Mouse (Mus musculus) liver, postnatal 0 days (tissue): ENCODE data around the gene Stoml2. TPM values are rescaled to one million over a fixed set of nuclear protein-coding genes. Genes with fewer than 3 reads are reported as not detected.
A peak's percentile ranks its signal among the peaks of the same experiment; 100 is the strongest.

Experiments
- ATAC-seq: fragments of 200-750 bp; cut with Nextera tagmentation; 2 replicates; pipeline ENCODE4 v1.8.0; 2017; ENCODE audit warnings: mild to moderate bottlenecking, moderate library complexity
- DNase-seq: peaks from one replicate; pipeline ENCODE4 v3.0.0-alpha.2; 2016
- H3K27ac ChIP-seq: fragments of 300-500 bp; sonication (generic); 2 replicates; pipeline ENCODE4 v1.5.1; 2014; ENCODE audit warnings: antibody characterized with exemption, moderate library complexity, mild to moderate bottlenecking, low read depth
- H3K27me3 ChIP-seq: fragments of 300-500 bp; sonication (generic); 2 replicates; pipeline ENCODE4 v1.6.1; 2014; ENCODE audit warnings: low read length, control low read depth, mixed read lengths; ENCODE audit not compliant: insufficient read depth
- H3K36me3 ChIP-seq: fragments of 300-500 bp; sonication (generic); replicated peaks from 2 replicates; pipeline ENCODE4 v1.6.1; 2014; ENCODE audit warnings: mild to moderate bottlenecking, control low read depth, low read length, moderate library complexity, mixed read lengths; ENCODE audit not compliant: insufficient read depth
- H3K4me1 ChIP-seq: fragments of 300-500 bp; sonication (generic); 2 replicates; pipeline ENCODE4 v1.6.1; 2014; ENCODE audit warnings: antibody characterized with exemption, mild to moderate bottlenecking, control low read depth; ENCODE audit not compliant: insufficient read depth
- H3K4me2 ChIP-seq: fragments of 300-500 bp; sonication (generic); 2 replicates; pipeline ENCODE4 v1.6.1; 2014; ENCODE audit warnings: low read depth, mild to moderate bottlenecking, low read length, moderate library complexity, mixed read lengths
- H3K4me3 ChIP-seq: fragments of 300-500 bp; sonication (generic); 2 replicates; pipeline ENCODE4 v1.5.1; 2014; ENCODE audit warnings: low read depth, low read length
- H3K9ac ChIP-seq: fragments of 300-500 bp; sonication (generic); replicated peaks from 2 replicates; pipeline ENCODE4 v1.6.1; 2014; ENCODE audit warnings: mild to moderate bottlenecking, moderate library complexity
- H3K9me3 ChIP-seq: fragments of 300-500 bp; sonication (generic); 2 replicates; pipeline ENCODE4 v1.6.1; 2016; ENCODE audit warnings: mild to moderate bottlenecking, control low read depth, low read length, mixed read lengths
- CTCF ChIP-seq: sonication (generic); IDR thresholded peaks from 2 replicates; pipeline ENCODE4 v1.5.1; 2016; ENCODE audit warnings: antibody characterized with exemption, low read depth
- EP300 ChIP-seq: IDR thresholded peaks from 2 replicates; pipeline ENCODE4 v1.6.1; 2016; ENCODE audit warnings: antibody characterized with exemption, low read depth, mild to moderate bottlenecking
- WGBS: fragments of 180-500 bp; shearing (Covaris S2); extraction: QIAGEN DNeasy Blood & Tissue Kit; methylation state at CpG from one replicate; pipeline ENCODE4 v1.1.7; 2014; ENCODE audit not compliant: insufficient replicate concordance; 5-methylcytosine and 5-hydroxymethylcytosine counted together
- polyA plus RNA-seq: library from polyadenylated mRNA; unstranded; fragments of >200 nt; fragmentation: Nextera tagmentation; extraction: Ambion mirVana; gene quantifications from 2 replicates; pipeline ENCODE4 v1.2.1, GENCODE M21; 2015

The Stoml2 gene
- polyA plus RNA-seq, 1 experiment from 2014 or later: 114 TPM

GRCm38 (mm10) chr4:43045659-43046302, 14.3 kb upstream of the Stoml2 start, which contains the start of gene Fam214b:
Gene Fam214b, minus strand, starts transcription at chr4:43046220.
- peak within 1 kb of the TSS; percentile 86 for H3K27ac ChIP-seq
- H3K9me3 ChIP-seq: no peaks in the 10 kb centered on the region
- H3K9ac ChIP-seq: peak within 1 kb of the TSS; percentile 60
- TF ChIP-seq EP300: peak; percentile 49
- TF ChIP-seq CTCF: no peak
- H3K4me1 ChIP-seq: peaks cover 30% of the 10 kb centered on the region
- H3K4me2 ChIP-seq: peak within 1 kb of the TSS; percentile 84
- WGBS: under 1% methylated on average over 33 of the region's 33 CpGs
- no peaks in the 10 kb centered on the region for H3K27me3 ChIP-seq
- DNase-seq (peak; percentile 97), ATAC-seq (peak; percentile 90)
- peak within 1 kb of the TSS; percentile 55 for H3K4me3 ChIP-seq
- H3K36me3 ChIP-seq: no peaks in the 10 kb centered on the region

- no peak for DNase-seq
- Histone ChIP-seq H3K4me2 (peak overlapping the region; percentile 84), H3K4me1 (peaks cover 34% of the 10 kb centered on the region), H3K9ac (peak overlapping the region; percentile 60), H3K36me3 (no peaks in the 10 kb centered on the region), H3K4me3 (peak overlapping the region; percentile 55), H3K9me3 (no peaks in the 10 kb centered on the region), H3K27ac (peak overlapping the region; percentile 86), H3K27me3 (no peaks in the 10 kb centered on the region)
- no peak for TF ChIP-seq EP300
- no peak for TF ChIP-seq CTCF
- no peak for ATAC-seq
- WGBS: 11% methylated on average over 13 of the region's 13 CpGs
Measured at GRCm38 (mm10) chr4:43045285-43045658, 13.8 kb upstream of the Stoml2 start.

- no peak for ATAC-seq
- Histone ChIP-seq H3K36me3 (no peaks in the 10 kb centered on the region), H3K4me2 (peak overlapping the region; percentile 84), H3K9ac (peak overlapping the region; percentile 60; the same call in 1 of the 2 replicates), H3K4me3 (peak overlapping the region; percentile 55), H3K27ac (peak overlapping the region; percentile 86), H3K27me3 (no peaks in the 10 kb centered on the region), H3K4me1 (peaks cover 34% of the 10 kb centered on the region), H3K9me3 (no peaks in the 10 kb centered on the region)
- TF ChIP-seq EP300 (no peak), CTCF (no peak)
- WGBS: 20% methylated on average over 4 of the region's 4 CpGs
- DNase-seq: peak; percentile 47
Measured at GRCm38 (mm10) chr4:43044673-43045072, 13.2 kb upstream of the Stoml2 start.

GRCm38 (mm10) chr4:43043644-43044357, 12.3 kb upstream of the Stoml2 start:
- WGBS: 19% methylated on average over 7 of the region's 7 CpGs
- DNase-seq: peak; percentile 70

GRCm38 (mm10) chr4:43040881-43041547, 9.5 kb upstream of the Stoml2 start:
- TF ChIP-seq CTCF (no peak), EP300 (no peak)
- WGBS: 70% methylated on average over 9 of the region's 9 CpGs
- Histone ChIP-seq H3K9ac (no peak overlapping the region), H3K4me2 (no peak overlapping the region), H3K4me3 (no peak overlapping the region), H3K4me1 (peaks cover 55% of the 10 kb centered on the region), H3K36me3 (peaks cover 9% of the 10 kb centered on the region), H3K27me3 (no peaks in the 10 kb centered on the region), H3K9me3 (no peaks in the 10 kb centered on the region), H3K27ac (peak overlapping the region; percentile 1; the same call in 1 of the 2 replicates)
- ATAC-seq (no peak), DNase-seq (no peak)

More at GRCm38 (mm10) chr4:43043644-43044357, 12.3 kb upstream of the Stoml2 start:
- H3K9ac ChIP-seq: no peak overlapping the region
- no peaks in the 10 kb centered on the region for H3K9me3 ChIP-seq
- TF ChIP-seq CTCF (no peak), EP300 (no peak)
- peak overlapping the region; percentile 13; the same call in 1 of the 2 replicates for H3K4me3 ChIP-seq
- no peaks in the 10 kb centered on the region for H3K36me3 ChIP-seq
- H3K4me1 ChIP-seq: peaks cover 41% of the 10 kb centered on the region
- H3K27ac ChIP-seq: peak overlapping the region; percentile 86
- no peak for ATAC-seq
- peak overlapping the region; percentile 84 for H3K4me2 ChIP-seq
- H3K27me3 ChIP-seq: no peaks in the 10 kb centered on the region

GRCm38 (mm10) chr4:43040114-43040572, 8.6 kb upstream of the Stoml2 start:
- Histone ChIP-seq H3K9ac (peak overlapping the region; percentile 83), H3K27ac (peak overlapping the region; percentile 87), H3K9me3 (no peaks in the 10 kb centered on the region), H3K4me1 (peaks cover 54% of the 10 kb centered on the region), H3K27me3 (no peaks in the 10 kb centered on the region), H3K4me2 (peak overlapping the region; percentile 84), H3K4me3 (peak overlapping the region; percentile 68), H3K36me3 (peaks cover 15% of the 10 kb centered on the region)
- DNase-seq (peak; percentile 97), ATAC-seq (peak; percentile 96)
- TF ChIP-seq CTCF (peak; percentile 22; the same call in 1 of the 2 replicates), EP300 (no peak; the same call in 1 of the 2 replicates)
- under 1% methylated on average over 19 of the region's 25 CpGs for WGBS
